Mouse (Mus musculus) hindbrain, embryonic 16.5 days (tissue): ENCODE results near the gene Rnf38. TPM values are rescaled to one million over a fixed set of nuclear protein-coding genes. Genes with fewer than 3 reads are reported as not detected.

Experiments
- ATAC-seq: fragments of 200-750 bp; cut with Nextera tagmentation; 2 replicates; pipeline ENCODE4 v1.8.0; 2017; ENCODE audit warnings: moderate TSS enrichment, moderate library complexity
- H3K27ac ChIP-seq: fragments of 300-500 bp; sonication (generic); 2 replicates; pipeline ENCODE4 v1.5.1; 2014; ENCODE audit warnings: low read depth, mild to moderate bottlenecking, control low read depth, low read length, moderate library complexity
- H3K27me3 ChIP-seq: fragments of 300-500 bp; sonication (generic); replicated peaks from 2 replicates; pipeline ENCODE4 v1.6.1; 2014; ENCODE audit warnings: low read length; ENCODE audit not compliant: control insufficient read depth, insufficient read depth
- H3K36me3 ChIP-seq: fragments of 300-500 bp; sonication (generic); 2 replicates; pipeline ENCODE4 v1.6.1; 2014; ENCODE audit warnings: mild to moderate bottlenecking, low read length, moderate library complexity, mixed read lengths; ENCODE audit not compliant: control insufficient read depth, insufficient read depth
- H3K4me1 ChIP-seq: fragments of 300-500 bp; sonication (generic); 2 replicates; pipeline ENCODE4 v1.6.1; 2014; ENCODE audit warnings: low read depth, low read length; ENCODE audit not compliant: control insufficient read depth, insufficient read depth
- H3K4me2 ChIP-seq: fragments of 300-500 bp; sonication (generic); 2 replicates; pipeline ENCODE4 v1.6.1; 2014; ENCODE audit warnings: mild to moderate bottlenecking, low read length, control low read depth, moderate library complexity
- H3K4me3 ChIP-seq: fragments of 300-500 bp; sonication (generic); 2 replicates; pipeline ENCODE4 v1.5.1; 2014; ENCODE audit warnings: mild to moderate bottlenecking, low read length, control low read depth, moderate library complexity
- H3K9ac ChIP-seq: fragments of 300-500 bp; sonication (generic); 2 replicates; pipeline ENCODE4 v1.6.1; 2014; ENCODE audit warnings: low read depth, mild to moderate bottlenecking, control low read depth, low read length, moderate library complexity
- H3K9me3 ChIP-seq: fragments of 300-500 bp; sonication (generic); 2 replicates; pipeline ENCODE4 v1.6.1; 2014; ENCODE audit warnings: mild to moderate bottlenecking, low read length, moderate library complexity; ENCODE audit not compliant: control insufficient read depth
- WGBS: fragments of 180-500 bp; shearing (Covaris S2); extraction: QIAGEN DNeasy Blood & Tissue Kit; methylation state at CpG from one replicate; pipeline ENCODE4 v1.1.7; 2014; 5-methylcytosine and 5-hydroxymethylcytosine counted together
- polyA plus RNA-seq: library from polyadenylated mRNA; unstranded; fragments of >200 nt; fragmentation: Nextera tagmentation; extraction: Ambion mirVana; gene quantifications from 2 replicates; pipeline ENCODE4 v1.2.1, GENCODE M21; 2015

Rnf38 gene
- polyA plus RNA-seq, 1 experiment from 2014 or later: 20.9 TPM

GRCm38 (mm10) chr4:44173177-44173576 is 60.4 kb downstream of the Rnf38 start:
- Histone ChIP-seq H3K4me1 (no peaks in the 10 kb centered on the region; the same call in 1 of the 2 replicates), H3K27ac (no peak overlapping the region), H3K9ac (no peak overlapping the region), H3K4me3 (no peak overlapping the region), H3K4me2 (no peak overlapping the region), H3K27me3 (no peaks in the 10 kb centered on the region), H3K36me3 (no peaks in the 10 kb centered on the region), H3K9me3 (no peaks in the 10 kb centered on the region)
- 0% methylated on average over 1 of the region's 1 CpGs for WGBS
- 0 out of 2 replicates have a peak, but pooled peaks have one; percentile 38 for ATAC-seq

GRCm38 (mm10) chr4:44172676-44173075 is 60.9 kb downstream of the Rnf38 start:
- no peak overlapping the region for H3K4me2 ChIP-seq
- no peak overlapping the region for H3K27ac ChIP-seq
- no peaks in the 10 kb centered on the region for H3K9me3 ChIP-seq
- H3K9ac ChIP-seq: no peak overlapping the region
- no peaks in the 10 kb centered on the region for H3K36me3 ChIP-seq
- H3K4me3 ChIP-seq: no peak overlapping the region
- H3K4me1 ChIP-seq: no peaks in the 10 kb centered on the region; the same call in 1 of the 2 replicates
- no peak for ATAC-seq
- WGBS: 44% methylated on average over 5 of the region's 5 CpGs
- no peaks in the 10 kb centered on the region for H3K27me3 ChIP-seq

GRCm38 (mm10) chr4:44169884-44170283 is 63.7 kb downstream of the Rnf38 start:
- H3K9me3 ChIP-seq: no peaks in the 10 kb centered on the region
- 90% methylated on average over 3 of the region's 3 CpGs for WGBS
- ATAC-seq: no peak

GRCm38 (mm10) chr4:44168816-44169215 is 64.8 kb downstream of the Rnf38 start:
- Histone ChIP-seq H3K9ac (no peak overlapping the region), H3K4me3 (no peak overlapping the region; the same call in 1 of the 2 replicates), H3K36me3 (no peaks in the 10 kb centered on the region), H3K4me1 (peaks cover 21% of the 10 kb centered on the region), H3K27me3 (no peaks in the 10 kb centered on the region), H3K9me3 (no peaks in the 10 kb centered on the region), H3K27ac (no peak overlapping the region), H3K4me2 (peak overlapping the region; percentile 80)
- 6% methylated on average over 7 of the region's 7 CpGs for WGBS
- ATAC-seq: no peak

More at GRCm38 (mm10) chr4:44169884-44170283, 63.7 kb downstream of the Rnf38 start:
- Histone ChIP-seq H3K4me1 (peaks cover 14% of the 10 kb centered on the region), H3K36me3 (no peaks in the 10 kb centered on the region), H3K4me3 (no peak overlapping the region), H3K4me2 (no peak overlapping the region), H3K27me3 (no peaks in the 10 kb centered on the region), H3K27ac (no peak overlapping the region), H3K9ac (no peak overlapping the region)

- Histone ChIP-seq H3K27ac (peak overlapping the region; percentile 54), H3K27me3 (no peaks in the 10 kb centered on the region), H3K4me2 (peak overlapping the region; percentile 80), H3K4me1 (peaks cover 24% of the 10 kb centered on the region), H3K9ac (peak overlapping the region; percentile 52), H3K4me3 (peak overlapping the region; percentile 59), H3K36me3 (no peaks in the 10 kb centered on the region), H3K9me3 (no peaks in the 10 kb centered on the region)
- 0% methylated on average over 18 of the region's 34 CpGs for WGBS
- peak; percentile 90 for ATAC-seq
These were observed 65.3 kb downstream of the Rnf38 start for GRCm38 (mm10) chr4:44168231-44168647.

- Histone ChIP-seq H3K9me3 (no peaks in the 10 kb centered on the region), H3K36me3 (no peaks in the 10 kb centered on the region), H3K27me3 (no peaks in the 10 kb centered on the region), H3K4me1 (peaks cover 31% of the 10 kb centered on the region), H3K9ac (peak overlapping the region; percentile 96), H3K4me2 (peak overlapping the region; percentile 66), H3K27ac (peak overlapping the region; percentile 96), H3K4me3 (peak overlapping the region; percentile 94)
- WGBS: under 1% methylated on average over 43 of the region's 95 CpGs
- peak; percentile 87 for ATAC-seq
These were observed 66.0 kb downstream of the Rnf38 start for GRCm38 (mm10) chr4:44167397-44168121.

GRCm38 (mm10) chr4:44166702-44167396 is 66.7 kb downstream of the Rnf38 start:
- Histone ChIP-seq H3K9ac (peak overlapping the region; percentile 96), H3K27ac (peak overlapping the region; percentile 96), H3K4me1 (peaks cover 34% of the 10 kb centered on the region), H3K4me2 (peak overlapping the region; percentile 66), H3K4me3 (peak overlapping the region; percentile 94), H3K36me3 (no peaks in the 10 kb centered on the region), H3K27me3 (no peaks in the 10 kb centered on the region), H3K9me3 (no peaks in the 10 kb centered on the region)
- ATAC-seq: no peak
- 4% methylated on average over 20 of the region's 20 CpGs for WGBS

GRCm38 (mm10) chr4:44164621-44165020 is 69.0 kb downstream of the Rnf38 start:
- H3K4me2 ChIP-seq: peak overlapping the region; percentile 23
- H3K27me3 ChIP-seq: no peaks in the 10 kb centered on the region
- H3K4me3 ChIP-seq: no peak overlapping the region
- 85% methylated on average over 5 of the region's 5 CpGs for WGBS
- no peaks in the 10 kb centered on the region for H3K9me3 ChIP-seq
- H3K27ac ChIP-seq: no peak overlapping the region
- no peak for ATAC-seq
- H3K4me1 ChIP-seq: peaks cover 41% of the 10 kb centered on the region
- no peaks in the 10 kb centered on the region for H3K36me3 ChIP-seq
- no peak overlapping the region for H3K9ac ChIP-seq

- H3K4me1 ChIP-seq: peaks cover 41% of the 10 kb centered on the region
These were observed 70.6 kb downstream of the Rnf38 start for GRCm38 (mm10) chr4:44163034-44163433.

More at GRCm38 (mm10) chr4:44163034-44163433, 70.6 kb downstream of the Rnf38 start:
- no peak overlapping the region for H3K27ac ChIP-seq
- no peaks in the 10 kb centered on the region for H3K36me3 ChIP-seq
- no peaks in the 10 kb centered on the region for H3K27me3 ChIP-seq
- no peaks in the 10 kb centered on the region for H3K9me3 ChIP-seq
- H3K4me2 ChIP-seq: no peak overlapping the region
- H3K9ac ChIP-seq: no peak overlapping the region
- 80% methylated on average over 2 of the region's 2 CpGs for WGBS
- no peak overlapping the region for H3K4me3 ChIP-seq
- ATAC-seq: no peak
